Mouse (Mus musculus) thymus, adult 2 months (tissue): ENCODE results near the gene Dapk2.

Experiments used
- CTCF ChIP-seq: fragments of 200-500 bp; IDR thresholded peaks from 2 replicates; pipeline ENCODE4 v1.5.1; 2012; ENCODE audit warnings: mild to moderate bottlenecking, control low read depth, low read length, moderate library complexity, borderline replicate concordance; ENCODE audit not compliant: control insufficient read depth, poor library complexity, insufficient read depth; ENCODE audit errors: extremely low read depth
- POLR2A ChIP-seq: fragments of 200-500 bp; IDR thresholded peaks from 2 replicates; pipeline ENCODE4 v1.6.1; 2012; ENCODE audit warnings: mild to moderate bottlenecking, low read length, control low read depth, moderate library complexity; ENCODE audit not compliant: control insufficient read depth, poor library complexity, insufficient read depth; ENCODE audit errors: extremely low read depth

- TF ChIP-seq CTCF (no peak), POLR2A (no peak)
These were observed 127.9 kb downstream of the Dapk2 start for GRCm38 (mm10) chr9:66285901-66286300.
